26 mouse cellular contexts compared by ENCODE assay signal in the genomic region with DNA sequence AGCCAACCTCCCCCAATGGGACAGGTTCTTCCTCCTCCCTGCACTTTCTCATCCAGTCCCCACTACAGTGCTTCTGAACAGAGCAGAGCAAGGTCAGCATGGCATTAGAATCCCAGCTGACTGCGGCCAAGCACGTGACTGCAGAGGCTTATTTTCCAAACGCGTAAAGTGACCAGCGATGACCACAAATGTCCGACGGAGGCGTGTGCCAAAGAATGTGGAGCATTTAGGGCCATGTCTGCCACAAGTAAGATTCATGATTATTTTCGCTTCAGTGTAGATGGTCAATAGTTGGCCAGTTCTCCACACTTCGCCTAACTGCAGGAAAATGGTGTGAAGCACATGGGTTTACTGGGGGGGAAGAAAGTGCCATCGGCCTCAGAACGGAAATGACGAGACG.
A peak's percentile ranks its signal among the peaks of the same experiment; 100 is the strongest.
DNase-seq lines count a peak whose midpoint lies in the region; ATAC-seq and TF ChIP-seq lines count a peak whose summit lies in the region.
"Had no signal": no experiment of that assay in that cellular context is flagged by ENCODE, and none has a peak within 500 bp of the region (broad histone marks: within the 10 kb centered on the region; RNA-seq: fewer than 3 reads in every experiment).

No protein-coding gene starts in this region.

- no peak overlapping the region for H3K4me3 ChIP-seq in stomach, postnatal 0 days (ENCODE audit: low read depth, low read length)
- H3K4me3 ChIP-seq: embryonic facial prominence, embryonic 15.5 days; forebrain, embryonic 12.5 days; heart, embryonic 13.5 days; hindbrain, embryonic 10.5 days; hindbrain, embryonic 15.5 days; limb, embryonic 12.5 days; liver, embryonic 15.5 days; stomach, embryonic 15.5 days had no signal

- H3K27ac ChIP-seq in stomach, postnatal 0 days (replicated peaks), result no peak overlapping the region
- H3K27ac ChIP-seq: embryonic facial prominence, embryonic 15.5 days; forebrain, embryonic 12.5 days; heart, embryonic 13.5 days; hindbrain, embryonic 10.5 days; hindbrain, embryonic 15.5 days; liver, embryonic 15.5 days; stomach, embryonic 15.5 days had no signal

- no peak overlapping the region for H3K4me2 ChIP-seq in stomach, postnatal 0 days (replicated peaks; ENCODE audit: low read depth)
- H3K4me2 ChIP-seq: embryonic facial prominence, embryonic 15.5 days; forebrain, embryonic 12.5 days; heart, embryonic 13.5 days; hindbrain, embryonic 15.5 days; limb, embryonic 12.5 days; liver, embryonic 15.5 days; lung, embryonic 14.5 days; midbrain, embryonic 11.5 days; stomach, embryonic 15.5 days had no signal

- H3K9me3 ChIP-seq in stomach, postnatal 0 days (ENCODE audit: control insufficient read depth, low read length), result no peaks in the 10 kb centered on the region
- H3K9me3 ChIP-seq: embryonic facial prominence, embryonic 15.5 days; forebrain, embryonic 12.5 days; heart, embryonic 13.5 days; hindbrain, embryonic 10.5 days; hindbrain, embryonic 15.5 days; limb, embryonic 12.5 days; liver, embryonic 15.5 days; stomach, embryonic 15.5 days had no signal

- intact Hi-C loops in heart, postnatal 25 days (cut with DNase I), result loop anchor here (5.0 kb wide), 1 partner anchor 264 kb away; no protein-coding TSS in a partner anchor

- 91% methylated on average over 14 of the region's 14 CpGs for WGBS in stomach, postnatal 0 days

- peak; percentile 36 for DNase-seq in heart, adult 11 months
- DNase-seq in heart, postnatal 25 days (ENCODE audit: low spot score), result no peak
- peak; percentile 11 for DNase-seq in lung, postnatal 36 days
- no peak for DNase-seq in lung, postnatal 10 days
- peak; percentile 63 for DNase-seq in kidney, postnatal 14 days
- DNase-seq in stomach, postnatal 0 days (ENCODE audit: low spot score), result no peak
- DNase-seq in layer of hippocampus, adult 9-11 months, result no peak
- DNase-seq: adrenal gland, postnatal 25 days; cerebellum, adult 11-12 months; cerebellum, adult 9-11 months; heart, adult 18-20 months; heart, postnatal 10 days; lung, embryonic 14.5 days; right cerebral cortex, postnatal 25 days; thymus, postnatal 14 days had no signal

- no peak for TF ChIP-seq EP300 in stomach, postnatal 0 days (optimal IDR thresholded peaks at IDR 0.05)

- no peaks in the 10 kb centered on the region for H3K4me1 ChIP-seq in stomach, postnatal 0 days (replicated peaks; ENCODE audit: control insufficient read depth, insufficient read depth)
- H3K4me1 ChIP-seq: embryonic facial prominence, embryonic 15.5 days; forebrain, embryonic 12.5 days; heart, embryonic 13.5 days; hindbrain, embryonic 10.5 days; hindbrain, embryonic 15.5 days; liver, embryonic 15.5 days had no signal

- TF ChIP-seq CTCF in stomach, postnatal 0 days (IDR thresholded peaks at IDR 0.05; ENCODE audit: low read depth), result no peak

- H3K36me3 ChIP-seq in stomach, postnatal 0 days (ENCODE audit: control insufficient read depth, insufficient read depth, low read length), result peaks cover 9% of the 10 kb centered on the region

- no peak for ATAC-seq in stomach, postnatal 0 days (ENCODE audit: low FRiP score, low TSS enrichment)
- ATAC-seq: CD4-positive, CD25-positive, alpha-beta regulatory T cell, adult 4 months; midbrain, embryonic 16.5 days had no signal

- H3K27me3 ChIP-seq in stomach, postnatal 0 days (ENCODE audit: control insufficient read depth, insufficient read depth, low read length), result no peaks in the 10 kb centered on the region
- H3K27me3 ChIP-seq: embryonic facial prominence, embryonic 15.5 days; forebrain, embryonic 12.5 days; heart, embryonic 13.5 days; hindbrain, embryonic 15.5 days; limb, embryonic 12.5 days; liver, embryonic 15.5 days; stomach, embryonic 15.5 days had no signal

- no peak overlapping the region for H3K9ac ChIP-seq in stomach, postnatal 0 days (ENCODE audit: low read length)
- H3K9ac ChIP-seq: embryonic facial prominence, embryonic 15.5 days; forebrain, embryonic 12.5 days; heart, embryonic 13.5 days; hindbrain, embryonic 15.5 days; limb, embryonic 12.5 days; liver, embryonic 15.5 days; lung, embryonic 14.5 days; stomach, embryonic 15.5 days had no signal

Comparison
In these comparisons a context has a peak if more than half of its experiments do, and no peak if none do; other contexts are left out.
1. DNase-seq: peak in heart, adult 11 months (single experiment), lung, postnatal 36 days (single experiment) and kidney, postnatal 14 days (single experiment); none in heart, postnatal 25 days (single experiment), lung, postnatal 10 days (single experiment), stomach, postnatal 0 days (single experiment) and layer of hippocampus, adult 9-11 months (single experiment).